ENCODE assay signal across 15 mouse cellular contexts in genomic region chr6:128007982-128008562, GRCm38 (mm10).
DNase-seq lines count a peak whose midpoint lies in the region; ATAC-seq and TF ChIP-seq lines count a peak whose summit lies in the region.
"Had no signal": no experiment of that assay in that cellular context is flagged by ENCODE, and none has a peak within 500 bp of the region (broad histone marks: within the 10 kb centered on the region; RNA-seq: fewer than 3 reads in every experiment).

No protein-coding gene starts in this region.

- WGBS in hindbrain, postnatal 0 days: 62% methylated on average over 5 of the region's 5 CpGs
- WGBS in hindbrain, embryonic 12.5 days: 72% methylated on average over 5 of the region's 5 CpGs

- H3K4me3 ChIP-seq in gastrocnemius, adult 2 months: no peak overlapping the region
- H3K4me3 ChIP-seq in hindbrain, postnatal 0 days (ENCODE audit: low read length): no peak overlapping the region
- no peak overlapping the region for H3K4me3 ChIP-seq in hindbrain, embryonic 12.5 days
- no peak overlapping the region for H3K4me3 ChIP-seq in myocyte
- H3K4me3 ChIP-seq: embryonic facial prominence, embryonic 12.5 days; limb, embryonic 12.5 days; liver, embryonic 13.5 days; lung, embryonic 15.5 days had no signal

- H3K79me2 ChIP-seq in myocyte (ENCODE audit: control insufficient read depth, insufficient read depth): peaks cover 23% of the 10 kb centered on the region

- no peak for TF ChIP-seq CTCF in gastrocnemius, adult 2 months (IDR thresholded peaks at IDR 0.05)
- no peak for TF ChIP-seq CTCF in hindbrain, postnatal 0 days (IDR thresholded peaks at IDR 0.05; ENCODE audit: low read depth)

- peak overlapping the region; percentile 75 for H3K27ac ChIP-seq in gastrocnemius, adult 2 months
- 0 out of 2 replicates have a peak overlapping the region, but pooled peaks have one; percentile 60 for H3K27ac ChIP-seq in hindbrain, postnatal 0 days
- no peak overlapping the region for H3K27ac ChIP-seq in hindbrain, embryonic 12.5 days
- H3K27ac ChIP-seq: embryonic facial prominence, embryonic 12.5 days; limb, embryonic 12.5 days; liver, embryonic 13.5 days; lung, embryonic 15.5 days had no signal

- no peak overlapping the region for H3K9ac ChIP-seq in hindbrain, postnatal 0 days (replicated peaks; ENCODE audit: low read length)
- H3K9ac ChIP-seq in hindbrain, embryonic 12.5 days: no peak overlapping the region
- H3K9ac ChIP-seq: embryonic facial prominence, embryonic 12.5 days; limb, embryonic 12.5 days; liver, embryonic 13.5 days; lung, embryonic 15.5 days had no signal

- no peaks in the 10 kb centered on the region for H3K36me3 ChIP-seq in hindbrain, postnatal 0 days (ENCODE audit: insufficient read depth, low read length)
- no peaks in the 10 kb centered on the region for H3K36me3 ChIP-seq in hindbrain, embryonic 12.5 days
- peaks cover 5% of the 10 kb centered on the region for H3K36me3 ChIP-seq in myocyte (ENCODE audit: control insufficient read depth, insufficient read depth)
- H3K36me3 ChIP-seq: embryonic facial prominence, embryonic 12.5 days; limb, embryonic 12.5 days; liver, embryonic 13.5 days; lung, embryonic 15.5 days had no signal

- intact Hi-C loops in gastrocnemius, adult 2 months (cut with DNase I): loop anchor here (2.0 kb wide), 1 partner anchor 17 kb away; no protein-coding TSS in a partner anchor
- intact Hi-C loops in gastrocnemius, postnatal 36 days (cut with DNase I): no loop called here

- no peak for DNase-seq in gastrocnemius, adult 2 months
- no peak for DNase-seq in gastrocnemius, postnatal 36 days
- no peak for DNase-seq in hindbrain, postnatal 0 days (ENCODE audit: low spot score)
- DNase-seq in brain, adult 2 months (ENCODE audit: low read depth, low spot score): peak; percentile 61
- DNase-seq in testis, postnatal 14 days (ENCODE audit: low spot score): no peak
- DNase-seq in kidney, postnatal 4 days: no peak
- DNase-seq: adrenal gland, postnatal 10 days; liver, embryonic 13.5 days; midbrain, embryonic 14.5 days; thymus, postnatal 4 days had no signal

- no peaks in the 10 kb centered on the region for H3K27me3 ChIP-seq in hindbrain, postnatal 0 days (ENCODE audit: insufficient read depth, low read length)
- no peaks in the 10 kb centered on the region for H3K27me3 ChIP-seq in hindbrain, embryonic 12.5 days
- no peaks in the 10 kb centered on the region for H3K27me3 ChIP-seq in myocyte (ENCODE audit: control insufficient read depth, insufficient read depth, insufficient read length)
- H3K27me3 ChIP-seq: limb, embryonic 12.5 days; liver, embryonic 13.5 days; lung, embryonic 15.5 days had no signal

- peaks cover 54% of the 10 kb centered on the region for H3K4me1 ChIP-seq in hindbrain, postnatal 0 days (ENCODE audit: insufficient read depth, low read length)
- H3K4me1 ChIP-seq in hindbrain, embryonic 12.5 days: peaks cover 75% of the 10 kb centered on the region

- no peak for TF ChIP-seq POLR2A in myocyte (IDR thresholded peaks at IDR 0.05; ENCODE audit: insufficient read length, low read depth)

- H3K4me2 ChIP-seq in hindbrain, postnatal 0 days (ENCODE audit: low read depth, low read length): no peak overlapping the region
- no peak overlapping the region for H3K4me2 ChIP-seq in hindbrain, embryonic 12.5 days (replicated peaks)
- peak overlapping the region; percentile 75 for H3K4me2 ChIP-seq in myocyte (ENCODE audit: low read depth)
- H3K4me2 ChIP-seq: embryonic facial prominence, embryonic 12.5 days; limb, embryonic 12.5 days; liver, embryonic 13.5 days; lung, embryonic 15.5 days had no signal

- no peaks in the 10 kb centered on the region for H3K9me3 ChIP-seq in hindbrain, postnatal 0 days (ENCODE audit: low read length)
- no peaks in the 10 kb centered on the region for H3K9me3 ChIP-seq in hindbrain, embryonic 12.5 days (replicated peaks)
- H3K9me3 ChIP-seq: embryonic facial prominence, embryonic 12.5 days; limb, embryonic 12.5 days; liver, embryonic 13.5 days; lung, embryonic 15.5 days had no signal

- no peak for ATAC-seq in hindbrain, postnatal 0 days
- no peak for ATAC-seq in hindbrain, embryonic 12.5 days (ENCODE audit: low FRiP score)

- no peak overlapping the region for H3ac ChIP-seq in myocyte (ENCODE audit: control insufficient read depth, insufficient read length)

TF ChIP-seq in myocyte, 11 proteins besides CTCF, POLR2A, EP300 and RAD21:
- TF ChIP-seq MYOG (IDR thresholded peaks at IDR 0.05; ENCODE audit: control insufficient read depth in 1 of 3, insufficient read depth in 1 of 3, insufficient read length in 2 of 3, low read depth in 2 of 3) (peak; percentile 68 to 94 (median 80)), CEBPB (IDR thresholded peaks at IDR 0.05; ENCODE audit: insufficient read depth, poor library complexity, severe bottlenecking) (no peak), TCF12 (IDR thresholded peaks at IDR 0.05; ENCODE audit: insufficient read depth, poor library complexity, severe bottlenecking) (peak; percentile 62), POLR2AphosphoS2 (IDR thresholded peaks at IDR 0.05; ENCODE audit: insufficient read length, low read depth) (no peak), SRF (IDR thresholded peaks at IDR 0.05; ENCODE audit: control insufficient read depth, insufficient read length, low read depth) (no peak), TCF3 (IDR thresholded peaks at IDR 0.05; ENCODE audit: insufficient read length, low read depth) (peak; percentile 51), MYOD1 (IDR thresholded peaks at IDR 0.05; ENCODE audit: control insufficient read depth in 1 of 3, insufficient read length in 2 of 3, low read depth in 2 of 3) (peak; percentile 66 to 88 (median 80))
